In the genomic region with DNA sequence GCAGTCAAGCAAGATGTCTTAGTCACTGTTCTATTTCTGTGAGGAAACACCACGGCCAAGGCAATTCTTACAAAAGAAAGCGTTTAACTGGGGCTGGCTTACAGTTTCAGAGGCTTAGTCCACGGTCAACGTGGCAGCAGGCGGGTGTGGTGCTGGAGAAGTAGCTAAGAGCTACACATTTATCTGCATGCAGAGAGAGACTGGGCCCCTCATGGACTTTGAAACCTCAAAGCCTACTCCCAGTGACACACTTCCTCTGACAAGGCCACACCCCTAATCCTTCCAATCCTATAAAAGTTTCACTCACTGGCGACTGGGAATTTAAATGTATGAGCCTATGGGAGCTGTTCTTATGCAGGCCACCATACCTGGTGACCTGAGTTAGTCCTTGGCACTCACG, we compare ENCODE assay signal across 16 mouse cellular contexts.
"Had no signal": no experiment of that assay in that cellular context is flagged by ENCODE, and none has a peak within 500 bp of the region (broad histone marks: within the 10 kb centered on the region; RNA-seq: fewer than 3 reads in every experiment).

No protein-coding gene starts in this region.

- H3K27me3 ChIP-seq: limb, embryonic 13.5 days; lung, embryonic 15.5 days; megakaryocyte, embryonic 14.5 days; midbrain, embryonic 15.5 days; neural tube, embryonic 13.5 days had no signal

- H3K4me3 ChIP-seq: layer of hippocampus, adult 2 months; limb, embryonic 13.5 days; lung, embryonic 15.5 days; midbrain, embryonic 15.5 days; neural tube, embryonic 13.5 days had no signal

- H3K36me3 ChIP-seq: limb, embryonic 13.5 days; midbrain, embryonic 15.5 days; neural tube, embryonic 13.5 days had no signal

- H3K9me3 ChIP-seq: limb, embryonic 13.5 days; lung, embryonic 15.5 days; midbrain, embryonic 15.5 days; neural tube, embryonic 13.5 days had no signal

- DNase-seq: kidney, adult 11 months; kidney, postnatal 10 days; kidney, postnatal 4 days; left cerebral cortex, postnatal 4 days; lung, postnatal 14 days; retina, postnatal 1 day; thymus, adult 18-20 months; thymus, postnatal 25 days had no signal

- H3K4me2 ChIP-seq: limb, embryonic 13.5 days; lung, embryonic 15.5 days; midbrain, embryonic 11.5 days; midbrain, embryonic 15.5 days; neural tube, embryonic 13.5 days had no signal

- ATAC-seq: midbrain, embryonic 15.5 days had no signal

- H3K4me1 ChIP-seq: midbrain, embryonic 15.5 days; neural tube, embryonic 13.5 days had no signal

- H3K9ac ChIP-seq: limb, embryonic 13.5 days; lung, embryonic 15.5 days; midbrain, embryonic 15.5 days; neural tube, embryonic 13.5 days had no signal

- H3K27ac ChIP-seq: layer of hippocampus, adult 2 months; limb, embryonic 13.5 days; lung, embryonic 15.5 days; macrophage; midbrain, embryonic 15.5 days; neural tube, embryonic 13.5 days had no signal
